Mouse (Mus musculus) spleen, adult 2 months (tissue): ENCODE data around the gene Ambra1.

Experiments
- CTCF ChIP-seq: fragments of 200-500 bp; IDR thresholded peaks from 2 replicates; pipeline ENCODE4 v1.5.1; 2011; ENCODE audit warnings: mild to moderate bottlenecking, inconsistent platforms; ENCODE audit not compliant: insufficient read depth, insufficient read length, insufficient replicate concordance; ENCODE audit errors: extremely low read depth
- POLR2A ChIP-seq: fragments of 200-500 bp; IDR thresholded peaks from 2 replicates; pipeline ENCODE4 v1.6.1; 2011; ENCODE audit warnings: low read depth, low read length, inconsistent platforms

GRCm38 (mm10) chr2:91749811-91750261 lies 19.9 kb downstream of the Ambra1 start:
- TF ChIP-seq POLR2A (no peak), CTCF (no peak)
